9 mouse cellular contexts compared by ENCODE assay signal in genomic region chr17:63185531-63185930, GRCm38 (mm10).
DNase-seq lines count a peak whose midpoint lies in the region; ATAC-seq lines count a peak whose summit lies in the region.
"Had no signal": no experiment of that assay in that cellular context is flagged by ENCODE, and none has a peak within 500 bp of the region (broad histone marks: within the 10 kb centered on the region; RNA-seq: fewer than 3 reads in every experiment).

No protein-coding gene starts in this region.

- ATAC-seq in lung, embryonic 16.5 days (ENCODE audit: low read depth) = peak; percentile 90

- DNase-seq in adrenal gland, adult 2 months = peak; percentile 60
- DNase-seq in adrenal gland, postnatal 4 days (ENCODE audit: low spot score in 2 of 2) = no peak
- DNase-seq in Muller cell, postnatal 12 days (ENCODE audit: inconsistent ontology term) = peak; percentile 91
- peak; percentile 19 to 26 for DNase-seq in heart, adult 9 months (ENCODE audit: low spot score in 2 of 2)
- peak; percentile 73 for DNase-seq in retina, embryonic 14.5 days (ENCODE audit: low spot score)
- no peak for DNase-seq in left cerebral cortex, postnatal 10 days (ENCODE audit: extremely low spot score in 1 of 2, low spot score in 2 of 2)
- no peak for DNase-seq in frontal cortex, postnatal 36 days (ENCODE audit: low spot score in 2 of 2)

- peak overlapping the region; percentile 36; the same call in 1 of the 2 replicates for H3K27ac ChIP-seq in lung, embryonic 16.5 days (ENCODE audit: low read length)
- H3K27ac ChIP-seq: macrophage had no signal

- H3K9ac ChIP-seq in lung, embryonic 16.5 days (ENCODE audit: low read length) = no peak overlapping the region

- H3K4me2 ChIP-seq in lung, embryonic 16.5 days (ENCODE audit: low read depth, low read length) = peak overlapping the region; percentile 6; the same call in 1 of the 2 replicates

- H3K27me3 ChIP-seq in lung, embryonic 16.5 days (ENCODE audit: control insufficient read depth, insufficient read depth, low read depth, low read length) = no peaks in the 10 kb centered on the region

- intact Hi-C loops in left cerebral cortex, postnatal 10 days (cut with DNase I) = no loop called here

- peaks cover 9% of the 10 kb centered on the region for H3K4me1 ChIP-seq in lung, embryonic 16.5 days (replicated peaks; ENCODE audit: control insufficient read depth, insufficient read depth, low read length)

- no peaks in the 10 kb centered on the region for H3K9me3 ChIP-seq in lung, embryonic 16.5 days (ENCODE audit: control insufficient read depth, low read length)

- WGBS in lung, embryonic 16.5 days = 17% methylated on average over 9 of the region's 9 CpGs

- H3K4me3 ChIP-seq in lung, embryonic 16.5 days (ENCODE audit: low read length) = 0 out of 2 replicates have a peak overlapping the region, but pooled peaks have one; percentile 3

- H3K36me3 ChIP-seq in lung, embryonic 16.5 days (ENCODE audit: control insufficient read depth, insufficient read depth, low read length) = no peaks in the 10 kb centered on the region

Comparison
In these comparisons a context has a peak if more than half of its experiments do, and no peak if none do; other contexts are left out.
1. DNase-seq: peak in adrenal gland, adult 2 months (single experiment), Muller cell, postnatal 12 days (single experiment), heart, adult 9 months (2 of 2) and retina, embryonic 14.5 days (single experiment); none in adrenal gland, postnatal 4 days (0 of 2), left cerebral cortex, postnatal 10 days (0 of 2) and frontal cortex, postnatal 36 days (0 of 2).